Mouse (Mus musculus) kidney, adult 9 months (tissue): ENCODE measurements around the gene Itgb3bp.
A peak's percentile ranks its signal among the peaks of the same experiment; 100 is the strongest.

Source experiments
- DNase-seq: peaks from one replicate; pipeline ENCODE4 v3.0.0; 2022

Itgb3bp gene

GRCm38 (mm10) chr4:99931240-99931580, 1.6 kb upstream of the Itgb3bp start:
- DNase-seq: no peak

DNA sequence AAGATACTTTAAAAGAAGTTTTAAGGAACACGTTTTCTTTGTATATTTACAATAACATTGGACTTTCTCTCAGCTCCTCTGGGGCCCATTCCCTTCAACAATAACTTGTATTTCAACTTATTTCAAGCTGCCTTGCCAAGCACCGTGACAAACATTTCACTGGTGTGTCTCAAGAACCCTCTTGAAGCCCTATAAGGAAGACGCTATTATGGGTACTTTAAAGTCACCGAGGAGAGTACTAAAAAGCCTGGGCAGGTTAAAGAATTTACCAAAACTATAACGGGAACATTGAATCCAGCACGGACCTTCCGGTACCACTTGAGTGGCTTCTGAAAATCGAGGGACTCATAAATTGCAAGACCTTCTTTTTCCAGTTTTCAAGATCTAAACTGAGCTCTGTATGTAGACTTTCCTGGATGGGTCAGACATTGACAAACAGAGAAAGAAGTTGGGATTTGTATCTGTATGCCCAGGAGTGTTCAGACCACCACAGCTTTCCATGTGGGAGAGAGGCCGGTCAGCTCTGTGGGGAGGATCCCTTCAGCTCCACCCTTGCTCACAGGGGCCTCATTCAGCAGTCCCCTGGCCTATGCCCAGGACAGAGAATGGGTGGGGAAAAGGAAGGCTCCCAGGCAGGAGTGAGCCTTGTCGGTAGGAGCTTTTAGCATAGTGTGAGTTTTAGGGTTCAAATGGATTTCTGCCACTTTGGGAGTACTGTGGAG, 1.1 kb upstream of the Itgb3bp start:
- peak; percentile 26 for DNase-seq

DNA sequence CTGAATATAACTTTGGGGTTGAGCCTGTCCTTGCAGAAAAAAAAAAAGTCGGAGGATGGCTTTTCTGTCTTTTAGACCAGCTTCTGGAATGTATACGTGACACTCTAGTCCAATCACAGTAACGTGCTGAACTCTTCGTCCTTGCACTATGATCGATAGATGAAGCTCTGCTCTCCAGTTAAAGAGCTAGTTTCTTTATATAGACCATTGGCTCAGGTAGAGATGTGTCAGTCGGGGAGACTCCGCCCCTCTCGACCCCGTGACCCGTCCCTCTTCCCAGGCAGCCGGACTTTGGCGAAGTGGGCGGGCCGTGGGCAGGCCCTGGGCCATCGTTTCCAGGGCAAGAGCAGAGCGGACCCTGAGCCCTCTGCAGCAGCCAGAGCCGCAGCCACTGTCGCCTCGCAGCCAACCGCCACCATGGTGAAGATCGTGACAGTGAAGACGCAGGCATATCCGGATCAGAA, 432 bp downstream of the Itgb3bp start, which contains the start of gene Pgm1:
TSS of gene Pgm1 (plus strand) at position 266 of the 464 bp plus-strand sequence.
- peak; percentile 96 for DNase-seq

DNA sequence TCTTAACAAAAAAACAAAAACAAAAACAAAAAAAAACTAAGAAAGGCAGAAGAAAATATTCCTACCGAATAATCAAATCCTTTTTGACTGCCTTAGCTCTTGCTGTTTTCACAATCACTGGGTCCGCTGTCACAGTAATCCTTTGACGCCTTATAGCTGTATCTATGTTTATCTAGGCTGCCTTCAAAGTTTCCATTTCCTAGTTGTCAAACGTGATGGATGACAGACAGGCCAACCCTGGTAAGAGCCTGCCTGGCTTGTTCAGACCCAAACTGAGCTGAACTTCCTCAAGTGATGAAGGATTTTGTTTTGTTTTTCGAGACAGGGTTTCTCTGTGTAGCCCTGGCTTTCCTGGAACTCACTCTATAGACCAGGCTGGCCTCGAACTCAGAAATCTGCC, 1.1 kb downstream of the Itgb3bp start:
- DNase-seq: no peak

- no peak for DNase-seq
These were observed 3.2 kb downstream of the Itgb3bp start for GRCm38 (mm10) chr4:99926380-99926779.

DNA sequence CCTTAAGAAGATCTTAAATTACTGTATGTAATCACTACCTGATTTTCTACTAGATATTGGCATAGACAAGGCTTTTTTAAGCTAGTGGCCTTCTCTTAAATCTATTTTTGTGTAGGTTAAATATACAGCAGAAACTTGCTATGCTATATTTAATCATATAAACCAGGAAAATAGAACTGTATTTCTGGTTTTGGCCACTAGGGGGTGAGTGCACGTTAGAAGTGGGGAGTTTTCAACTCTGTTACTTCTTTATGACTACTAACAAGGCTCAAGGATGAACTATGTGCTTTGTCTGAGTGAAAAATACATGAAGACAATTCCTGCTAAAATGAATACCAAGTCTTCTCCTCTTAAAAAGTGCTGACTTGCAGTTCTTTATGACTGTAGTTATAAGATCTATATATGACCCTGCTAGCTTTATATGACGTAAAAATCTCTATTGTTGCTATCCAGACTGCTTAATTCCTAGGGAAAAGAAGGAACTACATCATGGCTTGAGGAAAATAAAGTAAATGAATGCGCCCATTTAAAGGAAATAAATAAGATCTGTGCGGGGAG, 15.6 kb downstream of the Itgb3bp start:
- peak; percentile 32 for DNase-seq

GRCm38 (mm10) chr4:99882405-99882804, 47.2 kb downstream of the Itgb3bp start:
- no peak for DNase-seq

GRCm38 (mm10) chr4:99881882-99882281, 47.7 kb downstream of the Itgb3bp start:
- peak; percentile 39 for DNase-seq

DNA sequence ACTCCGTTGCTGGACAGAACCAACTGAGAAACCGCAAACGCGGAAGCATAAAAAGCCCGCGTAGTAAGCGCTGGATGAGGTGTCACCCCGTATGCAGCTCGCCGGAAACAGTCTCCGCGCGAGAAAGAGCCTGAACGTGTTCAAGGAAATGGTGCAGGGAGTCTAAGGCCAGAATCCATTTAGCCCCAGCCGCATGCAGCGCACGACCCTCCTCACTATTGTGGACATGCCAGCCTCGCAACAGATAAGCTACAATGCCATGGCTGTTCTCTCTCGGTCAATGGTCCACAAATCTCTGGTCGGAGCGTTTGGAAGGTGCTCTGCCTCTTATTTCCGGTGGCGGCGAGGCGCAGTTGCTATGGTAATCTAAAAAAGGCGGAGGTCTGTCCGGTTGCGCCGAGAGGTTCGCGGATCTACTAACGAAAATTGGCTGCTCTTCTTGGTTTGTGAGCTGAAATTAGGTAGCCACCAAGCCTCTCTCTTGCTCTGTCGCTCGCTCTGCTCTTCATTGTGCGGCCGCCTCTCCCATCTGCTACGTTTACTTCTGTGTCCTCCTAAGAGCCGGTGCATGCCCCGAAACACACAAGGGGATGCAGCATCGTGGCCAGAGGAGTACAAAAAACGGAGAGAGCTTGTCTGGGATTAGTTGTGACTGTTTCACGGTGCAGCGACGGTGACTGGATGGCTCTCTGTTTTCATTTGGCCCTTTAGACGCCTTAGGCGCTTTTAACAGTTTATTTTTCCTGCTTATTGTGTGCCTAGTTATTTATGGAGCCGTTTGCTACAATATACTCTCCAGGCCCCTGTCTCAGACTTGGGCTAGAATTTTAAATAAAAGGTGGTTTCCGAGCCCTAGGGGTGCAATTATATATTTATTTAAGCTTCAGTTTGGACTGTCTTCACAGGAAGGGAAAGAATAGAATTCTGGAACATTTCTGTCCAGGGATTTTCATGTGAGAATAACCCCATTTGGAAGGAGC, 100.2 kb downstream of the Itgb3bp start, which contains the start of gene Efcab7:
TSS of gene Efcab7 (plus strand) at position 105 of the 980 bp plus-strand sequence.
- DNase-seq: peak; percentile 87

DNA sequence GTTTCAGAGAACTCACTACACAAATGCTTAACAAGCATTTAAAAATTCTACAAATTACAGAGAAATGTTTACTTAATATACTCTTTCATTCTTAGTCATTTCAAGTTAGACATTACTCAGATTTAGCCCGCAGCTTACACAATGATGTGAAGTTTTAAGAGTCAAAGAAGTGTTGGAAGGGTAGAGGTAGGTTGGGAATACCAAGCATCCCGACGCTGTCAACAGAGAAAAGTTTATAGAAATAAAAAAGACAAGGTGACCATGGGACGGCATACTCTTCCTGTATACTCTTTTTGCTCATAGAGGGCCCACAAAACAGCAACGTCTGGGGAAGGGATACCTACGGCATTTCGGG, 100.9 kb downstream of the Itgb3bp start:
- no peak for DNase-seq

- no peak for DNase-seq
These were observed 101.3 kb downstream of the Itgb3bp start for GRCm38 (mm10) chr4:99828337-99828736.

GRCm38 (mm10) chr4:99816697-99817460, 112.7 kb downstream of the Itgb3bp start:
- DNase-seq: peak; percentile 3

DNA sequence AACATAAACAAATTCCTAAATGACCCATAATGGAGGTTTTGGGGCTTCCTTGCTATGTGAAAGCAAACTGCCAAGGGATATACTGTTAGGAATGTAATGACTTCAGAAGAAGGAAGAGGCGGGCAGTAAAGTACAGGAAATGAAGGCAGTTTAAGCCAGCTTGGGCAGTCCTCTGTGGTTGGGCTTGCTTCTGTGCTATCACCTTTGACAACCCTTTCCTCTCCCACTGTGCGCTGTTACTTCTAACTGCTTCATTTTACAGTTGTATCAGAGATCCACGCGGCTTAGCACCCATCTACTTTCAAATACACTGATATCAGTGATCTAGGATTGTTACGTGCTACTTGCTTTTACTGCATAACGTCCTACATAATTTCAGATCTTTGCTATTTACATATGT, 137.2 kb downstream of the Itgb3bp start:
- DNase-seq: no peak

DNA sequence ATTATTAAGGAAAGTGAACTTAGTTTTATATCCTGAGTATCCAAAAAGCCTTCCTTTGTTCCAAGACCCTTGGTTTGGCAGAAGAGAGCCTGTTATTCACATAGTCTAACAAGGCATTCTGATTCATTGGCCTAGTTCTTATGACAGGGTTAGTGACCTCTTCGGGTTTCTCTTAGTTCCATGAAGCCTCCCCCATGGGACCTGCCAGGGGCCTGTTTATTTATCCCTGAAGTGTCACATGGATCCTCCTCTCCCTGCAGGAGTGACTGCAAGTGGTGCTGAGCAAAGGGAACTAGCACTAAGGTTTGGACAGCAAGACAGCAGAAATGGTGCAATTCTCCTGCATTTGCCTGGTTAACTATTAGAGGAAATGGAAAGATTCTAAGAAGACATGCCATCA, 156.6 kb downstream of the Itgb3bp start:
- peak; percentile 29 for DNase-seq

DNA sequence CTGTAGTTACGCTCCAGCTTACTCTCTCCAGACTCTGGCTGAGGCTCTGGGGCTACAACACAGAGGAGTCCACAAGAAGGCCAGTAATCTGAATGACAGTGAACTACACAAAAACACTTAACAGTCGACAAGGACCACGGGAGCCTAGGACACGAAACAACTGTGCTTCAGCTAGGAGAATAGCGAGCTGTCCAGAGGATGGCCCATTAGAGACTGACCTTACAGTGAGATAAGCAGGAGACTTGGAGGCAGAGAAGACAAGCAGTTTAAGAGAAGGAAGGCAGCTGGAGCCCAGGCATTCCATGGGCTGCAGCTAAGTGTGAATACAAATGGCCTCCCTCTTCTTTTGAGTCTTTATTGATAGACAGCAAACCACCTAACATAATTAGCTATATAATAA, 159.1 kb downstream of the Itgb3bp start:
- peak; percentile 7 for DNase-seq

DNA sequence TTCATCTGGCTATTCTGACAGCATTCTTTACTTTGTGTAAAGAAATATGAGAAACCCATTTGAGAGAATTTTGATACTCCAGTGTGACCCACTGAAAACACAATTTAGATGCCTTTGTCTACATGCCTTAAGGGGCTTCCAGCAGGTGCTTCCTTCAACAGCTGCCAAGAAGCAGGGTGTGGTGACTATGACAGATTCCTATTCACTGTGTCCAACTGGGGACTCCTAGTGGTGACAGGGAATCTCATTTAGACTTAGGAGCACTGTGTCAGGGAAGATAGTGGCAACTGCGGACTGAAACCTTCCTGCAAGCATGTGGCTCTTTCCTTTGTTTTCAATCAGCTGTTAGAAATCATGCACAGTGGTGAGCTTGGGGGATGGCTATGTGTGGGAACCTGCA, 162.9 kb downstream of the Itgb3bp start:
- DNase-seq: peak; percentile 34

GRCm38 (mm10) chr4:99766303-99766702, 163.3 kb downstream of the Itgb3bp start:
- no peak for DNase-seq

GRCm38 (mm10) chr4:99752426-99752825, 177.2 kb downstream of the Itgb3bp start:
- no peak for DNase-seq

DNA sequence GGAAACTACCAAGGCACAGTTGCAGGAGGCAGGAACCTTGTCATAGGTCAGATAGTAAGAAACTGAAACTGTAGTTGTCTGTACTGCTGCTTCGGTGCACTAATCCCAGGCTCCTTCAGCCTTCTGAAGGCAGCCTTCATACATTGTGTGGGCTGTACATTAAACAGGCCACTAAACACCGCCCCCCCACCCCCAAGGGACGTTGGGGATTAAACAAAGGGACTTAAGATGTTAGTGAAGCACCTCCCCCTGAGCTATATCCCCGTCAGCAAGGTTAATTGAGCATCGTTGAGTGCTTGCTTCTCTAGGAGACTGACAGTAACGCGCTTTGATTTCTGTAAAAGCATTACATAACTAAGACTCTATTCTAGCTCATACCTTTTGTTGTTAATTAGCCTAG, 189.8 kb downstream of the Itgb3bp start:
- DNase-seq: no peak

- no peak for DNase-seq
These were observed 203.6 kb downstream of the Itgb3bp start for GRCm38 (mm10) chr4:99725914-99726451.

GRCm38 (mm10) chr4:99724331-99724730, 205.3 kb downstream of the Itgb3bp start:
- no peak for DNase-seq

GRCm38 (mm10) chr4:99717905-99718304, 211.7 kb downstream of the Itgb3bp start:
- peak; percentile 4 for DNase-seq
